Mouse (Mus musculus): ENCODE results near the gene Tspan32.

GRCm38 (mm10) chr7:143008370-143008926, 3.6 kb downstream of the Tspan32 start:
- no peak for TF ChIP-seq CTCF (IDR thresholded peaks at IDR 0.05; ENCODE audit: extremely low read depth, insufficient read length, insufficient replicate concordance, low read depth, low read length)
- no peak for TF ChIP-seq POLR2A (IDR thresholded peaks at IDR 0.05; ENCODE audit: low read depth, low read length)
